Mouse (Mus musculus): ENCODE measurements at regions not wholly inside any gene's neighbourhood (a gene's known extent, or its start where the extent isn't known, plus 50 kb on each side); places are given as distances from the start of the nearest gene placed in this dataset.
"Not testable (repeated sequence)": the region's sequence is repeated elsewhere in the genome, so short reads cannot be mapped to it uniquely, and the experiment has no call there.

GRCm38 (mm10) chr3:120335843-120336585, 551.7 kb upstream of the Ptbp2 start:
- DNase-seq, result no peak
- intact Hi-C loops (cut with DNase I), result no loop called here

GRCm38 (mm10) chr3:120307042-120307441, 522.8 kb upstream of the Ptbp2 start:
- DNase-seq; intact Hi-C loops (cut with DNase I): not testable (repeated sequence)

DNA sequence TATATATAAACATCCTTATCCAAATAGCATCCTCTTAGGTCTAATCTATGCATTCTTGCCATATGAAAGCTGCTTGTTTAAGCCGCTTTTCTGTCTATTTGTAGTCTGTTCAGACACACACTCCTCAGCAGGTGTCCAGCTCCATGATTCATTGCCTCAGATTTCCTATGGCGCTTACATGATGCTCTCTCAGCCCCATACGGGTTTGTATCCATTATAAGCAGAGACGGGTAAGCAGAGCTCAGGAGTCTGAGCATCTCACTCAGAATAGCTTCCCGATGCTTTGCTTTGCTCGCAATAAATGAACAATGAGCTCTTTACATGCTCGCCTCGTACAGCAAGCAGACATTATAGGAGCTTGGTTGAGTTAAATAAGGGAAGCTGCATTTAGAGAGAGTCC, 521.3 kb upstream of the Ptbp2 start:
- no peak for DNase-seq
- intact Hi-C loops (cut with DNase I), result no loop called here

Measured in heart, postnatal 36 days (tissue).